Mouse (Mus musculus) liver, postnatal 0 days (tissue): ENCODE data around the gene Cpn1. TPM values are rescaled to one million over a fixed set of nuclear protein-coding genes. Genes with fewer than 3 reads are reported as not detected.

Experiments
- ATAC-seq: fragments of 200-750 bp; cut with Nextera tagmentation; 2 replicates; pipeline ENCODE4 v1.8.0; 2017; ENCODE audit warnings: mild to moderate bottlenecking, moderate library complexity
- DNase-seq: peaks from one replicate; pipeline ENCODE4 v3.0.0-alpha.2; 2016
- H3K27ac ChIP-seq: fragments of 300-500 bp; sonication (generic); 2 replicates; pipeline ENCODE4 v1.5.1; 2014; ENCODE audit warnings: antibody characterized with exemption, moderate library complexity, mild to moderate bottlenecking, low read depth
- H3K27me3 ChIP-seq: fragments of 300-500 bp; sonication (generic); 2 replicates; pipeline ENCODE4 v1.6.1; 2014; ENCODE audit warnings: low read length, control low read depth, mixed read lengths; ENCODE audit not compliant: insufficient read depth
- H3K36me3 ChIP-seq: fragments of 300-500 bp; sonication (generic); replicated peaks from 2 replicates; pipeline ENCODE4 v1.6.1; 2014; ENCODE audit warnings: mild to moderate bottlenecking, control low read depth, low read length, moderate library complexity, mixed read lengths; ENCODE audit not compliant: insufficient read depth
- H3K4me1 ChIP-seq: fragments of 300-500 bp; sonication (generic); 2 replicates; pipeline ENCODE4 v1.6.1; 2014; ENCODE audit warnings: antibody characterized with exemption, mild to moderate bottlenecking, control low read depth; ENCODE audit not compliant: insufficient read depth
- H3K4me2 ChIP-seq: fragments of 300-500 bp; sonication (generic); 2 replicates; pipeline ENCODE4 v1.6.1; 2014; ENCODE audit warnings: low read depth, mild to moderate bottlenecking, low read length, moderate library complexity, mixed read lengths
- H3K4me3 ChIP-seq: fragments of 300-500 bp; sonication (generic); 2 replicates; pipeline ENCODE4 v1.5.1; 2014; ENCODE audit warnings: low read depth, low read length
- H3K9ac ChIP-seq: fragments of 300-500 bp; sonication (generic); replicated peaks from 2 replicates; pipeline ENCODE4 v1.6.1; 2014; ENCODE audit warnings: mild to moderate bottlenecking, moderate library complexity
- H3K9me3 ChIP-seq: fragments of 300-500 bp; sonication (generic); 2 replicates; pipeline ENCODE4 v1.6.1; 2016; ENCODE audit warnings: mild to moderate bottlenecking, control low read depth, low read length, mixed read lengths
- CTCF ChIP-seq: sonication (generic); IDR thresholded peaks from 2 replicates; pipeline ENCODE4 v1.5.1; 2016; ENCODE audit warnings: antibody characterized with exemption, low read depth
- EP300 ChIP-seq: IDR thresholded peaks from 2 replicates; pipeline ENCODE4 v1.6.1; 2016; ENCODE audit warnings: antibody characterized with exemption, low read depth, mild to moderate bottlenecking
- WGBS: fragments of 180-500 bp; shearing (Covaris S2); extraction: QIAGEN DNeasy Blood & Tissue Kit; methylation state at CpG from one replicate; pipeline ENCODE4 v1.1.7; 2014; ENCODE audit not compliant: insufficient replicate concordance; 5-methylcytosine and 5-hydroxymethylcytosine counted together
- polyA plus RNA-seq: library from polyadenylated mRNA; unstranded; fragments of >200 nt; fragmentation: Nextera tagmentation; extraction: Ambion mirVana; gene quantifications from 2 replicates; pipeline ENCODE4 v1.2.1, GENCODE M21; 2015

Gene Cpn1
- polyA plus RNA-seq, 1 experiment from 2014 or later = 110 TPM

DNA sequence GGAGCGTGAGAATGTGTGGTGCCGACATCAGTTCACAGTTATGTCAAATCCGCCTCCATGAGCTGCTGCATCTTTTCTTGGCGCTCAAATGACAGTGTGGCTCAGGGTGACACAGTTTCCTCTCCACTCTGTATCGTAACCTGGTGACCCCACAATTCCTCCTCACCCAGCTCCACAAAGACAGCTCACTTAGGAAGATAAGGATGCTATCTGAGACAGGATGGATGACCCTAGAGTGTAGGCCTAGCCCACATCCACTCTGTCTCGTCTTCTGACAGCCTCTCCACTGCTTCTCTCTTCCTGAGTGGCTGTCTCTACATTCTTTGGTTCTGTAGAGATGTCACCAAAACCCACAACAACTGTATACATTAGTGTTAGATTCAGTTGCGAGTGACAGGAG, 9.1 kb upstream of the Cpn1 start:
- Histone ChIP-seq H3K4me1 (peaks cover 6% of the 10 kb centered on the region; the same call in 1 of the 2 replicates), H3K27me3 (no peaks in the 10 kb centered on the region)

DNA sequence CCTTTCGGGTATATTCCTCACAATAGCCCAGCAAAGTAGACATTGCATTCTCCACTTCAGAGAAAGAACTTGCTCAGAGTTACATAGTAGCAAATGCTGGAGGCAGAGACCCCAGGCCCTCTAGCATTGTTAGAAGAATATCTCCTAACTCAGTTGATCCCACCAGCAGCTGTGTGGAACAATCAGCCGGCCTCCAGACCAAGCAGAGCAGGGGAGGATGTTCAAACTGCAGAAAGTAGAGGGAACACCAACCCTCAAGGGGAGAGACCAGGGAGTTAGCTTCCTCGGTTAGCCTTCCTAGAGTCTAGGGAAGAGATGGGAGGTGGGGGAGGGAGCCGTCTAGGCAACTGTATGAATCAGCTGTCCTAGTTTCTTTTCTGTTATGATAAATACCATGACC, 6.1 kb upstream of the Cpn1 start:
- no peak overlapping the region for H3K27ac ChIP-seq
- WGBS = 51% methylated on average over 4 of the region's 4 CpGs

More for the DNA sequence above, 9.1 kb upstream of the Cpn1 start:
- H3K36me3 ChIP-seq = no peaks in the 10 kb centered on the region
- no peak for TF ChIP-seq CTCF
- no peak for TF ChIP-seq EP300
- no peak overlapping the region for H3K9ac ChIP-seq
- DNase-seq (no peak), ATAC-seq (no peak)
- H3K9me3 ChIP-seq = no peaks in the 10 kb centered on the region
- 74% methylated on average over 7 of the region's 7 CpGs for WGBS
- no peak overlapping the region for H3K27ac ChIP-seq
- no peak overlapping the region for H3K4me2 ChIP-seq
- no peak overlapping the region for H3K4me3 ChIP-seq

DNA sequence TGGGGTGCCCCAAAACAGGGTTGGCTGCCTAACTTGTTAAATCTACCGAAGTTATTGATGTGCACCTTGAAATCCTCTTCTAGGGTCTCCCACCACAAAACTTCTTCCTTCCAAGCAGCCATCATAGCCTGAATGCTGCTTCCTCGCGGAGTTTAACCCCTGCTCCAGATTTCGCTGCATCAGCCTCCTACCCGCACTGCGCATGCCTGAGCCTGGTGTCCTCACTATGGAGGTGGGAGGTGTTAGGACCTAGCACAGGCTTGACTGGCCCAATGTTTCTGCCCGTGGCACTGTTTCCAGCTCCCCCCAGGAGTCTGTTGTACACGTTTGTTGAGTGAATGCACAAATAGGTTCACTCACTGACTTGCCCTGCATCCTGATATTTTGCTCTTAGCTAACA, 4.0 kb upstream of the Cpn1 start:
- WGBS = 73% methylated on average over 8 of the region's 8 CpGs
- Histone ChIP-seq H3K9me3 (no peaks in the 10 kb centered on the region), H3K27ac (no peak overlapping the region), H3K4me1 (peaks cover 4% of the 10 kb centered on the region; the same call in 1 of the 2 replicates), H3K36me3 (no peaks in the 10 kb centered on the region), H3K9ac (no peak overlapping the region), H3K4me2 (no peak overlapping the region), H3K27me3 (no peaks in the 10 kb centered on the region), H3K4me3 (no peak overlapping the region)
- DNase-seq (no peak), ATAC-seq (no peak)
- no peak for TF ChIP-seq EP300

More for the DNA sequence above, 6.1 kb upstream of the Cpn1 start:
- no peak overlapping the region for H3K9ac ChIP-seq
- no peaks in the 10 kb centered on the region for H3K36me3 ChIP-seq
- H3K4me1 ChIP-seq = peaks cover 4% of the 10 kb centered on the region; the same call in 1 of the 2 replicates
- no peaks in the 10 kb centered on the region for H3K27me3 ChIP-seq
- no peaks in the 10 kb centered on the region for H3K9me3 ChIP-seq
- ATAC-seq = no peak
- no peak overlapping the region for H3K4me3 ChIP-seq
- H3K4me2 ChIP-seq = no peak overlapping the region
- TF ChIP-seq CTCF (no peak), EP300 (no peak)
- no peak for DNase-seq

DNA sequence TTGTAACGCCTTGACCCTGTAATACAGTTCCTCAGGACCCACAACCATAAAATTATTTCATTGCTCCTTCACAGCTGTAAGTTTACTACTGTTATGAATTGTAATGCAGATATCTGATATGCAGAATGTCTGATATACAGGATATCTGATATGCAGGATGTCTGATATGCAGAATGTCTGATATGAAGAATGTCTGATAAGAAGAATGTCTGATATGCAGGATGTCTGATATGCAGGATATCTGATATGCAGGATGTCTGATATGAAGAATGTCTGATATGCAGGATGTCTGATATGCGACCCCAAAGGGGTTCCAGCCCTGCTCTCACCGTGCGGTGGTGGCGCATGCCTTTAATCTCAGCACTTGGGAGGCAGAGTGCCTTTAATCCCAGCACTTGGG, 4.4 kb downstream of the Cpn1 start:
- TF ChIP-seq EP300 = no peak
- no peak for TF ChIP-seq CTCF
- H3K9me3 ChIP-seq = no peaks in the 10 kb centered on the region
- H3K27me3 ChIP-seq = no peaks in the 10 kb centered on the region
- DNase-seq = no peak
- no peak overlapping the region for H3K4me2 ChIP-seq
- 72% methylated on average over 5 of the region's 5 CpGs for WGBS
- no peaks in the 10 kb centered on the region; the same call in 1 of the 2 replicates for H3K36me3 ChIP-seq
- no peaks in the 10 kb centered on the region for H3K4me1 ChIP-seq
- ATAC-seq = no peak
- no peak overlapping the region for H3K4me3 ChIP-seq
- no peak overlapping the region for H3K27ac ChIP-seq
- no peak overlapping the region for H3K9ac ChIP-seq

DNA sequence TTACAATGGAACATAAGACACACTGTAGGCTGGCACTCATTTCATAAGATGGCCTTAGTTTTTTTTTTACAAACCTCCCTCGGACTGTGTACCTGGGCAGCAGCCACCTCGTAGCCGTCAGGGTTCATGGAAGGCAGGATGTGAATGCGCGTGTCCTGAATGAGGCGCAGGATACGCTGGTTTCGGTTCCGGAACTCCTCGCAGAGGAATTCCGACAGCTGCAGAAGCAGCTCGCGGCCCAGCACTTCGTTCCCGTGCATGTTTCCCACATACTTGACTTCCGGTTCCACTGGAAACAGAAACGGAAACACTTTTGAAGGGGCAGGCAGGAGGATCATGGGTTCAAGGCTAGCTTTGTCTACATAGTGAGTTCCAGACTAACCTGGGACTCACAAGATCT, 5.6 kb downstream of the Cpn1 start:
- H3K9me3 ChIP-seq = no peaks in the 10 kb centered on the region
- H3K27me3 ChIP-seq = no peaks in the 10 kb centered on the region
- H3K4me1 ChIP-seq = no peaks in the 10 kb centered on the region
- no peak overlapping the region for H3K4me3 ChIP-seq
- ATAC-seq = no peak
- H3K36me3 ChIP-seq = peaks cover 3% of the 10 kb centered on the region; the same call in 1 of the 2 replicates
- WGBS = 89% methylated on average over 17 of the region's 17 CpGs
- H3K27ac ChIP-seq = no peak overlapping the region
- H3K9ac ChIP-seq = no peak overlapping the region
- TF ChIP-seq CTCF = no peak
- TF ChIP-seq EP300 = no peak
- H3K4me2 ChIP-seq = no peak overlapping the region
- no peak for DNase-seq

DNA sequence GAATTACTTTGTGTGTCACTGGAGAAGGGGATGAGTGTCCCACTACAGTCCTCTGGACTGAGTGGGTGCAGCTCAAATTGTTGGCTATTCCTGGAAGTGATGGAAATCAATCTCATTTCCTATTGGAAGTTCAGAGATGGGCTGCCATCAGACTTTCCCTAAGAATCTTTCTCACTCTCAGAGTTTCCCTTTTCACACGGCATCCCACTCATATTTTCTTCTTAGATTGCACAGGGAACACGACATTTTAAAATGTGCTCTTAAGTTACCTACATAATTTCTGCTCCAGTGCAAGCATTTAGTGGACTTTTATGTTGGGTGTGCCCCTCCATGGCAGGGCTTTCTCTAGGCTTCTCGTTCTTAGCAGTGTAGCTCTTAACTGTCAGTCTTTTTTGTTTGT, 8.6 kb downstream of the Cpn1 start:
- Histone ChIP-seq H3K4me3 (no peak overlapping the region), H3K27me3 (no peaks in the 10 kb centered on the region), H3K27ac (no peak overlapping the region), H3K4me2 (no peak overlapping the region), H3K4me1 (no peaks in the 10 kb centered on the region), H3K9me3 (no peaks in the 10 kb centered on the region), H3K36me3 (peaks cover 3% of the 10 kb centered on the region; the same call in 1 of the 2 replicates), H3K9ac (no peak overlapping the region)
- no peak for DNase-seq
- 66% methylated on average over 3 of the region's 3 CpGs for WGBS
- no peak for ATAC-seq
- TF ChIP-seq CTCF = no peak
- no peak for TF ChIP-seq EP300

DNA sequence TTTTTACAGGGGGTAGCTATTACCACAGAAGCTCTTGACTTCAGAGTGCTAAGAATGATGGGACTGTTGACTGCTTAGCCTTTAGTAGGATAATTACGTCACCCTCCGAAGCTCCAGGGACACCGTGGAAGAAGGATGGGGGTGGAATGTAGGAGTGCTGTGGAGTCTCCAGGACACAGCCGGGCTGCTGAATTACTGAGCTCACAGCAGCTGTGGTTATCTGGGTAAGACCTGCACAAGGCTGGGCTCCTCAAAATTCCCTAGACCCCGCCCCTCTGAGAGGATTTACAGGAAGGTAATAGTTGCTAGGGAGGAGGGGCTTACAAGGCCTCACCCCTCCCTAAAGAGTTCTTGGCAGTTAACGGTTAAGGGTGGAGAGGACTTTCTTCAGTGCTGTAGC, 9.7 kb downstream of the Cpn1 start:
- no peaks in the 10 kb centered on the region for H3K4me1 ChIP-seq
- no peak for DNase-seq
- no peak for TF ChIP-seq CTCF
- TF ChIP-seq EP300 = no peak
- peaks cover 3% of the 10 kb centered on the region; the same call in 1 of the 2 replicates for H3K36me3 ChIP-seq
- no peak overlapping the region for H3K4me3 ChIP-seq
- H3K27ac ChIP-seq = no peak overlapping the region
- no peaks in the 10 kb centered on the region for H3K9me3 ChIP-seq
- no peak for ATAC-seq
- no peaks in the 10 kb centered on the region for H3K27me3 ChIP-seq
- no peak overlapping the region for H3K9ac ChIP-seq
- 62% methylated on average over 6 of the region's 6 CpGs for WGBS
- no peak overlapping the region for H3K4me2 ChIP-seq
